Mouse (Mus musculus) embryonic facial prominence, embryonic 15.5 days (tissue): ENCODE data around the gene Zfp775. TPM values are rescaled to one million over a fixed set of nuclear protein-coding genes. Genes with fewer than 3 reads are reported as not detected.

Source experiments
- ATAC-seq: fragments of 200-750 bp; cut with Nextera tagmentation; 2 replicates; pipeline ENCODE4 v1.8.0; 2017; ENCODE audit warnings: low read depth, moderate TSS enrichment; ENCODE audit not compliant: insufficient number of reproducible peaks, low FRiP score, low TSS enrichment
- H3K27ac ChIP-seq: fragments of 300-500 bp; sonication (generic); replicated peaks from 2 replicates; pipeline ENCODE4 v1.5.1; 2015; ENCODE audit warnings: mild to moderate bottlenecking, inconsistent platforms
- H3K27me3 ChIP-seq: fragments of 300-500 bp; sonication (generic); 2 replicates; pipeline ENCODE4 v1.6.1; 2015; ENCODE audit warnings: inconsistent platforms
- H3K36me3 ChIP-seq: fragments of 300-500 bp; sonication (generic); 2 replicates; pipeline ENCODE4 v1.6.1; 2015; ENCODE audit warnings: mild to moderate bottlenecking, inconsistent platforms
- H3K4me1 ChIP-seq: fragments of 300-500 bp; sonication (generic); 2 replicates; pipeline ENCODE4 v1.6.1; 2015; ENCODE audit warnings: inconsistent platforms
- H3K4me2 ChIP-seq: fragments of 300-500 bp; sonication (generic); replicated peaks from 2 replicates; pipeline ENCODE4 v1.6.1; 2015; ENCODE audit warnings: mild to moderate bottlenecking, inconsistent platforms
- H3K4me3 ChIP-seq: fragments of 300-500 bp; sonication (generic); replicated peaks from 2 replicates; pipeline ENCODE4 v1.5.1; 2015; ENCODE audit warnings: mild to moderate bottlenecking, inconsistent platforms
- H3K9ac ChIP-seq: fragments of 300-500 bp; sonication (generic); 2 replicates; pipeline ENCODE4 v1.6.1; 2015; ENCODE audit warnings: inconsistent platforms
- H3K9me3 ChIP-seq: fragments of 300-500 bp; sonication (generic); replicated peaks from 2 replicates; pipeline ENCODE4 v1.6.1; 2016; ENCODE audit warnings: inconsistent platforms
- WGBS: fragments of 180-500 bp; shearing (Covaris S2); methylation state at CpG from one replicate; pipeline ENCODE4 v1.1.7; 2015; 5-methylcytosine and 5-hydroxymethylcytosine counted together
- polyA plus RNA-seq: library from polyadenylated mRNA; unstranded; fragments of >200 nt; fragmentation: Nextera tagmentation; extraction: Ambion mirVana; gene quantifications from 2 replicates; pipeline ENCODE4 v1.2.1, GENCODE M21; 2015

The Zfp775 gene
- polyA plus RNA-seq, 1 experiment from 2014 or later: 5.9 TPM

DNA sequence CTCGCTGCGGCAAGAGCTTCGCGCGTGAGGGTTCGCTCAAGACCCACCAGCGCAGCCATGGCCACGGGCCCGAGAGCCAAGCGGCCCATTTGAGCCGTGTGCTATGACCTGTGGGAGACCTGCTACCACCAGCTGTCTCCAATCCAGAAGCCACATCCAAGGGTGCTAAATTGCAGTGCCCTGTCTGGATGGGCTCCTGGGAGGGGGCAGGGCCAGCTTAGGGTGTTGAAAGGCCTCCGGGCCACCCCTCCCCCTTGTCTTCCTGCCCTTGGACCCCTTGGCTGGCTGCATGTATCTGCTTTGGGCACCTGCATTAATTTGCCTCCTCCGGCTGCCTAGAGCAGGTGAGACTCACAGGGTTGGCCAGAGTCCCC is 27.8 kb downstream of the Zfp775 start:
- H3K4me2 ChIP-seq: peak overlapping the region; percentile 88
- no peaks in the 10 kb centered on the region for H3K36me3 ChIP-seq
- ATAC-seq: 0 out of 2 replicates have a peak, but pooled peaks have one; percentile 25
- WGBS: 15% methylated on average over 13 of the region's 13 CpGs
- H3K9me3 ChIP-seq: no peaks in the 10 kb centered on the region
- H3K4me3 ChIP-seq: peak overlapping the region; percentile 45
- peaks cover 23% of the 10 kb centered on the region for H3K4me1 ChIP-seq
- H3K27ac ChIP-seq: no peak overlapping the region
- H3K9ac ChIP-seq: peak overlapping the region; percentile 39
- peaks cover 45% of the 10 kb centered on the region for H3K27me3 ChIP-seq

DNA sequence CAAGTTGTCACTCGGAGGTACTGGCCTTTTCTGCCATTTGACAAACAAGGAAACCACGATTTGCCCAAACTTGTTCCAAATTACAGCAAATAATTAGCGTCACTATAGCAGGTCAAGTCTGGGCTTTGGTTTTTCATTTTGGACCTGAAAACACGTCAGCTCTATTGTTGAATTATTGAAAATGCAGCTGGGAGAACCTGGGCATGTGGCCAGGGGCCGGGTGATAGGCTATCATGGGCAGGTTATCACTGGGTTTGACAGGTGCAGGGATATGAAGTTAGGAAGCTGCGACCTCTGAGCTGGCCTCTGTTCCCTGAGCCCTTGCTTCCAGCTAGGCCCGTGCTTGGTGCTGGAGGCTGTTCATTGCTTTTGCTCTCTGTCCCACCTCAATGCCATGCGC is 29.0 kb downstream of the Zfp775 start:
- Histone ChIP-seq H3K27ac (no peak overlapping the region), H3K9me3 (no peaks in the 10 kb centered on the region), H3K4me2 (no peak overlapping the region), H3K4me1 (peaks cover 23% of the 10 kb centered on the region), H3K27me3 (peaks cover 44% of the 10 kb centered on the region), H3K36me3 (no peaks in the 10 kb centered on the region), H3K9ac (no peak overlapping the region), H3K4me3 (no peak overlapping the region)
- ATAC-seq: no peak
- WGBS: 77% methylated on average over 8 of the region's 8 CpGs

DNA sequence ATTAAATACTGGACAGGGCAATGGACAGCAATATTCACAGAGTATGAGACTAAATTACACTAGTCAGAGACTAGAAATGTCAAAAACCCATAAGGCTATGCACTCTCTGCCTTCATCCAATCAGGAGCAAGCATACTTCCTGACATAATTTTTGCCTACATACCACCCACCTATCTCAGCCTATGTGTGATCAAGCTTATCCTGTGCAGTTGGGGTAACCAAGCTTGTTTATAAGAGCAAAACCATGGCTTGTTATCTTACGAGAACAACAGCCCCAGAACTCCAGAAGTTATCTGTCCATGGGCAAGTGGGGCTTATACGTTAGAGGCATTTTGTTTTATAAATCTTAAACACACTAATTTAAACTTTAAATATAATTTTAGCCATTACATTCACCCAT is 33.2 kb downstream of the Zfp775 start:
- Histone ChIP-seq H3K27me3 (peaks cover 3% of the 10 kb centered on the region; the same call in 1 of the 2 replicates), H3K4me3 (no peak overlapping the region), H3K4me1 (no peaks in the 10 kb centered on the region), H3K9ac (no peak overlapping the region), H3K27ac (no peak overlapping the region), H3K4me2 (no peak overlapping the region), H3K36me3 (no peaks in the 10 kb centered on the region), H3K9me3 (no peaks in the 10 kb centered on the region)
- WGBS: 80% methylated on average over 2 of the region's 2 CpGs
- ATAC-seq: no peak

DNA sequence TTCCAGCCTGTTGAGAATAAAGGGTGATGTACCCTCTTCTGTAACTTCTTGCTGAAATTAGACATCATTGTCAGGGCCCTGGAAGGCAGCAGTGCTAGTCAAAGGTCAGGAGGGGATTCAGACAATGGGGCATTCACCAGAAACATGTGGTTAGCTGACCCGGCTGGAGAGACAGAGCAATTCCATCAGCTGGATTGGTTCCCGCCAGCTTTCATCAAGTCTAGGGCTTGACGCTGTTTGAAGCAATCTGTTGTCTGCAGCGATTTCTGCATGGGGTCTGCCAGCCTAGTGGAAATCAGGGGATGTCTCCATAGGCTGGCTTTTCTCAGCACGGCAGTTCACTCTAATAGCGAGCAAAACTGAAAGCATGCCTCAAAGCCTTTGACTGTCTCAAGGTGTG is 34.7 kb downstream of the Zfp775 start:
- no peaks in the 10 kb centered on the region for H3K27me3 ChIP-seq
- WGBS: 34% methylated on average over 6 of the region's 6 CpGs
- no peaks in the 10 kb centered on the region for H3K4me1 ChIP-seq

DNA sequence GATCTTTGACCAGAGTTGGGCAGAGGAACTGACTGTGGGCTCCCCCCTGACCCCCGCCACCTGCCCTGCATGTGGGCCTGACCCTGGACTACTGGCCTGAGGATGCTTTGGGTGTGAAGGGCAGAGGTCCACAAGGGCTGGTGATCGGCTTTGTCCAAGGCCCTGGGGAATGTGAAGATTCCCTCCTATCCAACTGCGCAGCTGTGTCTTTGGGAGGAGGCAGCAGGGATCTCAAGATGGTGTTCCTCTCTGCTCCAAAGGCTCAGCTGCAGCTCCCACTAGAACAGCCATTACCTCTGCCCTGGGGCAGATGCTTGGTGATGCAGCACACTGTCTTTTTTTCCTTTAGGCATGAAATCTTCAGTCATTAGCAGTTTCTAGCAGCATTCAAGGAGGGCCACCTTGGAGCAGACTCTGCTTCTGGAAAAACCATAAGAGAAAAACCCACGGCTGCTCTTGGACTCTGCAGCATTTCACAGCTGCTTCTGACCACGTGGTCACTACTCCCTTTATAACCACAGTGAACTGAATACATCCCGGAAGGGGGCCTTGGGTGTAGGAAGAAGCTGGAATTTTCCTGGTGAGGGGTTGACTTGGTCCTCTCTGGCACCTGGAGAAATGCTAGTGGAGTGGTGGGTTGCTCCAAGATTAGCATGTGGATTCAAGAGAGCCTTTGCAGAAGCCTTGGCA is 36.1 kb downstream of the Zfp775 start:
- no peaks in the 10 kb centered on the region for H3K27me3 ChIP-seq
- H3K4me1 ChIP-seq: no peaks in the 10 kb centered on the region
- H3K27ac ChIP-seq: no peak overlapping the region
- no peak overlapping the region for H3K9ac ChIP-seq
- 58% methylated on average over 6 of the region's 6 CpGs for WGBS
- H3K4me3 ChIP-seq: no peak overlapping the region
- H3K4me2 ChIP-seq: no peak overlapping the region
- ATAC-seq: no peak
- H3K36me3 ChIP-seq: no peaks in the 10 kb centered on the region
- H3K9me3 ChIP-seq: no peaks in the 10 kb centered on the region

More for the DNA sequence above, 34.7 kb downstream of the Zfp775 start:
- Histone ChIP-seq H3K4me2 (no peak overlapping the region), H3K9me3 (no peaks in the 10 kb centered on the region), H3K36me3 (no peaks in the 10 kb centered on the region), H3K9ac (no peak overlapping the region), H3K4me3 (no peak overlapping the region), H3K27ac (no peak overlapping the region)
- no peak for ATAC-seq

DNA sequence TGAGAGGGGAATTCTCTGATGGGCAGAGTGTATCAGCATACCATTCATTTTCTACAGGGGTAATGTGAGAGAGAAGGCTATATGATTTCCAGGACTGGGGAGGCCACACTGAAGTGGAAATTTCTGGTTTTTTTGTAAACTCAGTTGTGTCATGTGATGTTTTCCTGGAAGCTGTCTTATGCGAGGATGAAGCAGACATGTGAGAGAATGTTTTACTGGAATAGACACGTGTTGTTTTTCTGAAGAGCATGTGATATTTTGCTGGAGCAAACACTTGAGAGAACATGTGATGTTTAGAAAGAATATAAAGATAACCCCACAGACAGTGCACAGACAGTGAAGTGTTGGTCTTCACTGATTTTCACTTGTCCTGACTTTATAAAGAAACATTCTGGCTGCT is 36.7 kb downstream of the Zfp775 start:
- H3K9me3 ChIP-seq: no peaks in the 10 kb centered on the region
- no peak overlapping the region for H3K4me2 ChIP-seq
- H3K36me3 ChIP-seq: no peaks in the 10 kb centered on the region
- H3K4me1 ChIP-seq: no peaks in the 10 kb centered on the region
- no peaks in the 10 kb centered on the region for H3K27me3 ChIP-seq
- no peak for ATAC-seq
- H3K27ac ChIP-seq: no peak overlapping the region
- H3K4me3 ChIP-seq: no peak overlapping the region
- no peak overlapping the region for H3K9ac ChIP-seq
- WGBS: 64% methylated on average over 2 of the region's 2 CpGs

DNA sequence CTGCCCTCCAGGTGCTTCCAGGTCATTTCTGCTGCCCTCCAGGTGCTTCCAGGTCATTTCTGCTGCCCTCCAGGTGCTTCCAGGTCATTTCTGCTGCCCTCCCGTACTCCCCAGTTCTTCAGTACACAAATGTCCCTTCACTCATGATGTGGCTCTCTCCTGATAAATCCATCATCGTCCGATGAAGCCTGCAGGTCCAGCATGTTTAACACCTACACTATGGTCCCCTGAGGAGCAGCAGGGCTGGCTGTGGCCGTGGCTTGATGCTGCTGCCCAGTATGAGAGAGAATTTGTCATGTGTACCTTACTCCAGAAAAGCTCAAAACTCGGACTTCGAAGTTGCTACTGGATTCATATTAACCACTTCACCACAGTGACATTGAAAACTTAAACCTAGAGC is 39.5 kb downstream of the Zfp775 start:
- Histone ChIP-seq H3K27me3 (no peaks in the 10 kb centered on the region), H3K4me1 (no peaks in the 10 kb centered on the region), H3K4me2 (no peak overlapping the region), H3K9ac (no peak overlapping the region), H3K27ac (no peak overlapping the region), H3K9me3 (no peaks in the 10 kb centered on the region), H3K36me3 (no peaks in the 10 kb centered on the region), H3K4me3 (no peak overlapping the region)
- WGBS: 71% methylated on average over 6 of the region's 6 CpGs
- no peak for ATAC-seq

DNA sequence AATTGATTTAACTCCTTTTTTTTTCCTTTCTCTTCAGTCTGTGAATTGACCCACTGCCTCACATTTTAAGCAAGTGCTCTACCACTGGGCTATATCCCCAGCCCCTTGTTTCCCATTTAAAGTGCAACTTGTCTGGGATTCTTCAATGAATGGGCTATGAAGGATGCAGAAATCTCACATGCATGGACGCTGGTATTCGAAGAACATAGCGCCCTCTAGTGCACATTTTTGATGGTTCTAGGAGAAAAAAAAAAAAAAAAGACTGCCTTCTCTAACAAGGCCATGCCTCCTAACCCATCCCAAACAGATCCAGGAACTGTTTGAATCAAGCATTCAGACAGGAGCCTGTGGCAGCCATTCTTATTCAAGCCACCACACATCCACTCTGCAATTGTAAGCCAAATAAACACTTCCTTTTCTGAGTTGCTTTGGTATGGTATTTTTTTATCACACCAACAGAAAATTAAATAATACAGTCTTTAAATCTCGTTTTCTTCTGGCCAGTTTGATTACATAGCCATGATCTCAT is 41.0 kb downstream of the Zfp775 start:
- Histone ChIP-seq H3K4me2 (no peak overlapping the region), H3K9ac (no peak overlapping the region), H3K4me1 (no peaks in the 10 kb centered on the region), H3K27ac (no peak overlapping the region), H3K36me3 (no peaks in the 10 kb centered on the region), H3K27me3 (no peaks in the 10 kb centered on the region), H3K9me3 (no peaks in the 10 kb centered on the region), H3K4me3 (no peak overlapping the region)
- 20% methylated on average over 4 of the region's 4 CpGs for WGBS
- no peak for ATAC-seq

DNA sequence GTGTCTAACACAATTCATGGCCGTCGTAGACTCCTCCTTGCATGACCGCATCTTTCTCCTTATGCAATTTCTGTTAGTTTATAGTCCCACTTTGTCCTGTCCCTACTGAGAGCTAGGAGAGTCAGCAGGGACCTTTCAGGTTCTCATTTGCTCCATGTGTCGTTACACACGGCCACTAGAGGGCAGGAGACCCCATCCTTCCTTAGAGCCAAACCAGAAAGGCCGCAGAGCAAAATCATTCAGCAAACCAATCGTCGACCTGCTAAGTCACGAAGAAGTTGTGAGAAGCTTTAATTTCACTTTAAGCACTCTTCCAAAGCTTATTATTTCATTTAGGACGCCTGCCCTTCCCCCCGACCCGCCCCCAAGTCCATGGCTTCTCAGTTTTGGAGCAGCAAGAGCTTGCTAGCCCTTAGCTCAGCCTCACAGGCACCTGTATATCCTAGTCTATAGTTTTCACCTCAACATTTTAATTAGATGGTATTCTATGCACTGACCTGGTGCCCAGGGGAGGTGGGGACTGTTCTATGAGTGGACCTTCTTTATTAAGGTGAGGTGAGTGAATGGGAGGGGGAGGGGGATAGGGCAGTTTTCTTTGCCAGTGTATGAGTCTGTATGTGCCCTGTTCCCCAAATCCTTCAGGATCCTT is 43.9 kb downstream of the Zfp775 start:
- no peak for ATAC-seq
- no peaks in the 10 kb centered on the region for H3K27me3 ChIP-seq
- H3K36me3 ChIP-seq: no peaks in the 10 kb centered on the region
- 12% methylated on average over 12 of the region's 12 CpGs for WGBS
- H3K4me2 ChIP-seq: no peak overlapping the region
- no peak overlapping the region for H3K9ac ChIP-seq
- no peaks in the 10 kb centered on the region for H3K9me3 ChIP-seq
- H3K4me3 ChIP-seq: no peak overlapping the region
- no peaks in the 10 kb centered on the region for H3K4me1 ChIP-seq
- H3K27ac ChIP-seq: no peak overlapping the region

DNA sequence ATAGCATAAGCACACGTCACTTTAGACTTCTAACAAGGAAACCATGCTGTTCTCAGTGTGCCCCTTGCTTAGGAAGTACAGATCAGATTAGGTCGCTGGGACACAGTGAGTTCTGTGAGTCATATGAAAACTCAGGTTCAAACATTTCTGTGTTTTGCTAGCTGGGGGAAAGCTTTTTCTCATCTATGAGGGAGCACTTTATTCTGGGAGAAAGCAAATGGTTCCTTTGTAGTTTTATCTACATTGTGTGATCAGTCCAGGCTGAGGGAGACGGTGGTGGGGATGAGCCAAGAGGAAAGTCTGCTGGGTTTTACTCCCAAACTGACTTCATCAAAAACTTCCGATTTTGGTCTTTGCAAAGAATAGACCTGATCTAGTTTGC is 44.4 kb downstream of the Zfp775 start:
- H3K27me3 ChIP-seq: no peaks in the 10 kb centered on the region
- H3K4me2 ChIP-seq: no peak overlapping the region
- H3K9me3 ChIP-seq: no peaks in the 10 kb centered on the region
- no peak overlapping the region for H3K27ac ChIP-seq
- 82% methylated on average over 4 of the region's 4 CpGs for WGBS
- no peaks in the 10 kb centered on the region for H3K4me1 ChIP-seq
- H3K4me3 ChIP-seq: no peak overlapping the region
- no peaks in the 10 kb centered on the region for H3K36me3 ChIP-seq
- no peak overlapping the region for H3K9ac ChIP-seq
- no peak for ATAC-seq

DNA sequence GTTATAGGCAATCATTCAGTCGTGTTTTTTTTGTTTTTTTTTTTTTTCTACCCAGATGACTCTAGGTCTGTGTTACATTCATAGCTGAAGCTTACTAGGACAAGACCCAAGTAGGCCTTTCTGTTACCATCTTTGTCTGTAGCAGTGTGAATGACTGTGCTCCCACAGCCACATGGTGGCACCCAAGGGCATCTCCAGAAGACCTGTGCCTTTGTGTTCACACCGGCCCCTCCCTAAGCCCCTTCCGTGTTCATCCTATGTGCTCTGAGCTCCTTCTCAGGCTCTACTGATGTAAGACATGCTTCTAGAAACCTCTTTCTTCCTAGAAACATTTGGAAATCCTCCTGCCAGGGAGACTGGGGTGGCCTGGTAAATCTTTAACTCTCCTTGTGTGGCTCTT is 45.1 kb downstream of the Zfp775 start, which contains the start of gene Gimap8:
Gene Gimap8 (plus strand): TSS at position 240 of the 400 bp plus-strand sequence.
- Histone ChIP-seq H3K4me2 (no peak within 1 kb of the TSS), H3K9ac (no peak within 1 kb of the TSS), H3K27ac (no peak within 1 kb of the TSS), H3K4me3 (no peak within 1 kb of the TSS), H3K4me1 (no peaks in the 10 kb centered on the region), H3K36me3 (no peaks in the 10 kb centered on the region), H3K9me3 (no peaks in the 10 kb centered on the region), H3K27me3 (no peaks in the 10 kb centered on the region)
- ATAC-seq: no peak
- 44% methylated on average over 3 of the region's 3 CpGs for WGBS

DNA sequence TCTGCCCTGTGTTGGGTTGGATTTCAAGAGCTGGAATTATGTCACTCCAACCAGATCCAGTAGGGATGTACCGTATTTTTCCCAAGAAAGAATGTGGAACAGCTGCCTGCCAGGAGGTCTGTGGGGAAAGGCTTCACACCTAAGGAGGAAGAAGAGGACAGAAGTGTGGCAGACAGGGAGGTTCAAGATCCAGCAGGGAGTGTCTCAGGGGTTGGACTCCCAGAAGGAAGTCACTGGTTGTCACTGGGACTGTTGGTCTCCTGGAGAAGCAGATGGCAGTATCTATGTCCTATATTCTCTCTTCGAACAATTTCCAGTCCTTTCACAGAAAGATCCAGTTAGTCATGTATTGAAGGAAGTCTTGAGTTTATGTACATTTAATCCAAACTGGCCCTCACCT is 45.7 kb downstream of the Zfp775 start:
- H3K4me1 ChIP-seq: no peaks in the 10 kb centered on the region
- H3K9ac ChIP-seq: no peak overlapping the region
- H3K9me3 ChIP-seq: no peaks in the 10 kb centered on the region
- no peak overlapping the region for H3K4me2 ChIP-seq
- H3K27me3 ChIP-seq: no peaks in the 10 kb centered on the region
- H3K4me3 ChIP-seq: no peak overlapping the region
- H3K27ac ChIP-seq: no peak overlapping the region
- no peaks in the 10 kb centered on the region for H3K36me3 ChIP-seq
- WGBS: 70% methylated on average over 2 of the region's 2 CpGs
- no peak for ATAC-seq
